Mouse (Mus musculus) megakaryocyte, adult 5-6 weeks (primary cell): Measurements from ENCODE around the gene Kifc3. TPM values are rescaled to one million over a fixed set of nuclear protein-coding genes. Genes with fewer than 3 reads are reported as not detected.
"Not testable (repeated sequence)": the region's sequence is repeated elsewhere in the genome, so short reads cannot be mapped to it uniquely, and the experiment has no call there.

ENCODE experiments used
- ATAC-seq: 2 replicates; pipeline ENCODE4 v1.8.0; 2016; ENCODE audit warnings: mild to moderate bottlenecking, inconsistent platforms; ENCODE audit not compliant: poor library complexity, severe bottlenecking
- total RNA-seq, 2 experiments: library from RNA; stranded (forward) in 1 of 2; stranded (reverse) in 1 of 2; fragments of 153-499, 151-499 nt in 1 of 2; fragments of 221-1000, 200-1000 nt in 1 of 2; gene quantifications; 2 replicates each; pipeline versions ENCODE4 v1.2.3 to v1.2.4; 2015 to 2017

Gene Kifc3
- 2.3 and 5.2 TPM in 2 replicates for total RNA-seq (2015)
- total RNA-seq (2017) = 5.4 and 15.1 TPM in 2 replicates

GRCm38 (mm10) chr8:95202649-95203275 is at the start of gene Kifc3:
TSS of gene Kifc3 (minus strand) at chr8:95202812.
- no peak for ATAC-seq

- no peak for ATAC-seq
These were observed 49.4 kb upstream of the Kifc3 start for GRCm38 (mm10) chr8:95252056-95252455.

GRCm38 (mm10) chr8:95249847-95250246 is 47.2 kb upstream of the Kifc3 start:
- 0 out of 2 replicates have a peak, but pooled peaks have one; percentile 3 for ATAC-seq

- no peak for ATAC-seq
These were observed 44.7 kb upstream of the Kifc3 start for GRCm38 (mm10) chr8:95247277-95247676.

- ATAC-seq = peak; percentile 64
These were observed 42.6 kb upstream of the Kifc3 start for GRCm38 (mm10) chr8:95245180-95245579.

- no peak for ATAC-seq
These were observed 41.2 kb upstream of the Kifc3 start for GRCm38 (mm10) chr8:95243853-95244252.

GRCm38 (mm10) chr8:95242826-95243571 is 40.4 kb upstream of the Kifc3 start:
- no peak for ATAC-seq

- no peak for ATAC-seq
These were observed 39.6 kb upstream of the Kifc3 start for GRCm38 (mm10) chr8:95242099-95242825.

- peak; percentile 80 for ATAC-seq
These were observed 33.1 kb upstream of the Kifc3 start for GRCm38 (mm10) chr8:95235683-95236082.

GRCm38 (mm10) chr8:95230086-95230485 is 27.5 kb upstream of the Kifc3 start:
- not testable (repeated sequence) for ATAC-seq

- no peak for ATAC-seq
These were observed 24.5 kb upstream of the Kifc3 start for GRCm38 (mm10) chr8:95227151-95227468.

GRCm38 (mm10) chr8:95226251-95227150 is 23.9 kb upstream of the Kifc3 start:
- no peak for ATAC-seq

- ATAC-seq = no peak
These were observed 21.4 kb upstream of the Kifc3 start for GRCm38 (mm10) chr8:95223969-95224368.

GRCm38 (mm10) chr8:95221045-95221444 is 18.4 kb upstream of the Kifc3 start:
- no peak for ATAC-seq

- no peak for ATAC-seq
These were observed 18.0 kb upstream of the Kifc3 start for GRCm38 (mm10) chr8:95220571-95220998.

- ATAC-seq = no peak
These were observed 17.0 kb upstream of the Kifc3 start for GRCm38 (mm10) chr8:95219623-95220022.

- no peak for ATAC-seq
These were observed 13.2 kb upstream of the Kifc3 start for GRCm38 (mm10) chr8:95215709-95216360.

GRCm38 (mm10) chr8:95209924-95210323 is 7.3 kb upstream of the Kifc3 start:
- no peak for ATAC-seq

- ATAC-seq = no peak
These were observed 3.3 kb upstream of the Kifc3 start for GRCm38 (mm10) chr8:95205946-95206345.

GRCm38 (mm10) chr8:95204039-95204380 is 1.4 kb upstream of the Kifc3 start:
- peak; percentile 84 for ATAC-seq
